Comparison of ENCODE assay signal across 15 mouse cellular contexts in genomic region chr1:181049328-181049842, GRCm38 (mm10). TPM values are rescaled to one million over a fixed set of nuclear protein-coding genes. Genes with fewer than 3 reads are reported as not detected.
A peak's percentile ranks its signal among the peaks of the same experiment; 100 is the strongest.
DNase-seq lines count a peak whose midpoint lies in the region; ATAC-seq and TF ChIP-seq lines count a peak whose summit lies in the region.
"Had no signal": no experiment of that assay in that cellular context is flagged by ENCODE, and none has a peak within 500 bp of the region (broad histone marks: within the 10 kb centered on the region; RNA-seq: fewer than 3 reads in every experiment).

No protein-coding gene starts in this region.

- H3K9ac ChIP-seq in hindbrain, postnatal 0 days (replicated peaks; ENCODE audit: low read length) = no peak overlapping the region
- H3K9ac ChIP-seq in hindbrain, embryonic 13.5 days = no peak overlapping the region
- H3K9ac ChIP-seq in midbrain, embryonic 14.5 days (replicated peaks; ENCODE audit: low read length) = no peak overlapping the region
- no peak overlapping the region for H3K9ac ChIP-seq in forebrain, embryonic 13.5 days

- peak; percentile 14 for DNase-seq in hindbrain, postnatal 0 days (ENCODE audit: low spot score)
- peak; percentile 9 for DNase-seq in midbrain, embryonic 14.5 days
- no peak for DNase-seq in midbrain, embryonic 10.5 days (ENCODE audit: low spot score)
- peak; percentile 42 for DNase-seq in NIH3T3 (ENCODE audit: low read depth)
- DNase-seq in mesoderm, embryonic 11.5 days (ENCODE audit: low read depth, low spot score) = peak; percentile 13

- TF ChIP-seq CTCF in hindbrain, postnatal 0 days (IDR thresholded peaks at IDR 0.05; ENCODE audit: low read depth) = peak; percentile 45

- H3K36me3 ChIP-seq in hindbrain, postnatal 0 days (ENCODE audit: insufficient read depth, low read length) = no peaks in the 10 kb centered on the region
- no peaks in the 10 kb centered on the region for H3K36me3 ChIP-seq in hindbrain, embryonic 13.5 days
- H3K36me3 ChIP-seq in midbrain, embryonic 14.5 days (ENCODE audit: control insufficient read depth, insufficient read depth, low read length) = no peaks in the 10 kb centered on the region
- H3K36me3 ChIP-seq in midbrain, embryonic 10.5 days = no peaks in the 10 kb centered on the region
- H3K36me3 ChIP-seq in forebrain, embryonic 13.5 days (ENCODE audit: poor library complexity, severe bottlenecking) = no peaks in the 10 kb centered on the region

- no peak overlapping the region for H3K27ac ChIP-seq in hindbrain, postnatal 0 days
- H3K27ac ChIP-seq in hindbrain, embryonic 13.5 days = no peak overlapping the region
- no peak overlapping the region for H3K27ac ChIP-seq in midbrain, embryonic 14.5 days (replicated peaks; ENCODE audit: low read depth, low read length)
- no peak overlapping the region for H3K27ac ChIP-seq in midbrain, embryonic 10.5 days (replicated peaks)
- H3K27ac ChIP-seq in forebrain, embryonic 13.5 days = no peak overlapping the region

- H3K9me3 ChIP-seq in hindbrain, postnatal 0 days (ENCODE audit: low read length) = no peaks in the 10 kb centered on the region
- no peaks in the 10 kb centered on the region for H3K9me3 ChIP-seq in hindbrain, embryonic 13.5 days
- H3K9me3 ChIP-seq in midbrain, embryonic 14.5 days (ENCODE audit: control insufficient read depth, low read length) = no peaks in the 10 kb centered on the region
- H3K9me3 ChIP-seq in midbrain, embryonic 10.5 days (replicated peaks) = no peaks in the 10 kb centered on the region
- no peaks in the 10 kb centered on the region for H3K9me3 ChIP-seq in forebrain, embryonic 13.5 days (replicated peaks)

- no peaks in the 10 kb centered on the region for H3K4me1 ChIP-seq in hindbrain, postnatal 0 days (ENCODE audit: insufficient read depth, low read length)
- no peaks in the 10 kb centered on the region for H3K4me1 ChIP-seq in hindbrain, embryonic 13.5 days (replicated peaks)
- H3K4me1 ChIP-seq in midbrain, embryonic 14.5 days (ENCODE audit: control insufficient read depth, insufficient read depth, low read length) = no peaks in the 10 kb centered on the region
- H3K4me1 ChIP-seq in midbrain, embryonic 10.5 days = no peaks in the 10 kb centered on the region
- H3K4me1 ChIP-seq in forebrain, embryonic 13.5 days = no peaks in the 10 kb centered on the region

- H3K4me3 ChIP-seq in hindbrain, postnatal 0 days (ENCODE audit: low read length) = no peak overlapping the region
- no peak overlapping the region for H3K4me3 ChIP-seq in hindbrain, embryonic 13.5 days
- no peak overlapping the region for H3K4me3 ChIP-seq in midbrain, embryonic 14.5 days (replicated peaks; ENCODE audit: low read depth, low read length)
- H3K4me3 ChIP-seq in midbrain, embryonic 10.5 days = no peak overlapping the region
- no peak overlapping the region for H3K4me3 ChIP-seq in forebrain, embryonic 13.5 days

- H3K27me3 ChIP-seq in hindbrain, postnatal 0 days (ENCODE audit: insufficient read depth, low read length) = no peaks in the 10 kb centered on the region
- H3K27me3 ChIP-seq in hindbrain, embryonic 13.5 days = no peaks in the 10 kb centered on the region
- H3K27me3 ChIP-seq in midbrain, embryonic 14.5 days (ENCODE audit: control insufficient read depth, insufficient read depth, low read length) = no peaks in the 10 kb centered on the region
- H3K27me3 ChIP-seq in midbrain, embryonic 10.5 days (ENCODE audit: low read depth, poor library complexity, severe bottlenecking) = no peaks in the 10 kb centered on the region
- no peaks in the 10 kb centered on the region for H3K27me3 ChIP-seq in forebrain, embryonic 13.5 days

- no peak overlapping the region for H3K4me2 ChIP-seq in hindbrain, postnatal 0 days (ENCODE audit: low read depth, low read length)
- H3K4me2 ChIP-seq in hindbrain, embryonic 13.5 days = no peak overlapping the region
- H3K4me2 ChIP-seq in midbrain, embryonic 14.5 days (ENCODE audit: low read length) = no peak overlapping the region
- no peak overlapping the region for H3K4me2 ChIP-seq in forebrain, embryonic 13.5 days

- ATAC-seq in hindbrain, postnatal 0 days = no peak
- ATAC-seq in hindbrain, embryonic 13.5 days (ENCODE audit: low FRiP score) = no peak
- ATAC-seq in midbrain, embryonic 14.5 days (ENCODE audit: low FRiP score, low TSS enrichment) = no peak
- no peak for ATAC-seq in forebrain, embryonic 13.5 days
- no peak for ATAC-seq in erythroblast, adult 5-6 weeks (replicated peaks; ENCODE audit: low FRiP score, poor library complexity, severe bottlenecking)
- ATAC-seq: activated CD4-positive, CD25-positive, alpha-beta regulatory T cell, adult 4 months; inflammation-experienced regulatory T-cells, adult 6 months had no signal

RNA-seq across cellular contexts. Expression of gene 9130409I23Rik, which starts 1.7 kb away (rescaled TPM):
- not detected in 2 replicates for total RNA-seq in hindbrain, postnatal 0 days (2014; rRNA removed)
- not detected in 2 replicates for polyA plus RNA-seq in hindbrain, postnatal 0 days (2015; fragmentation: Nextera tagmentation; extraction: Ambion mirVana)
- polyA plus RNA-seq in hindbrain, embryonic 13.5 days (2015; fragmentation: Nextera tagmentation; extraction: Ambion mirVana) = 0.08 and 0.13 TPM in 2 replicates
- not detected in 2 replicates for polyA plus RNA-seq in midbrain, embryonic 14.5 days (2014; fragmentation: Nextera tagmentation; extraction: Ambion mirVana)
- polyA plus RNA-seq in midbrain, embryonic 10.5 days (2016; fragmentation: Nextera tagmentation; extraction: Ambion mirVana) = not detected in 2 replicates
- 0.11 TPM in 1 of 2 replicates, not detected in the other for polyA plus RNA-seq in forebrain, embryonic 13.5 days (2015; fragmentation: Nextera tagmentation; extraction: Ambion mirVana)
- not detected in 2 replicates for total RNA-seq in erythroblast, adult 5-6 weeks (2015; ENCODE audit: low replicate concordance)
- not detected in 2 replicates for total RNA-seq in erythroblast, adult 5-6 weeks (2017; ENCODE audit: low replicate concordance)
- total RNA-seq: granulocyte monocyte progenitor cell, adult 5-6 weeks; layer of hippocampus, adult 18-20 months; left cerebral cortex, postnatal 14 days; megakaryocyte, adult 5-6 weeks had no signal
- polyA plus RNA-seq: frontal cortex, adult 2 months; inflammation-experienced regulatory T-cells, adult 6 months had no signal

RNA-seq across cellular contexts. Expression of gene Ephx1, which starts 28.7 kb away (rescaled TPM):
- total RNA-seq in hindbrain, postnatal 0 days (2014; rRNA removed) = 8.9 and 15.2 TPM in 2 replicates
- 13.3 and 15.8 TPM in 2 replicates for polyA plus RNA-seq in hindbrain, postnatal 0 days (2015; fragmentation: Nextera tagmentation; extraction: Ambion mirVana)
- polyA plus RNA-seq in hindbrain, embryonic 13.5 days (2015; fragmentation: Nextera tagmentation; extraction: Ambion mirVana) = 3.3 and 4.8 TPM in 2 replicates
- 2.7 and 3.2 TPM in 2 replicates for polyA plus RNA-seq in midbrain, embryonic 14.5 days (2014; fragmentation: Nextera tagmentation; extraction: Ambion mirVana)
- 0.86 and 0.94 TPM in 2 replicates for polyA plus RNA-seq in midbrain, embryonic 10.5 days (2016; fragmentation: Nextera tagmentation; extraction: Ambion mirVana)
- 1.3 and 1.7 TPM in 2 replicates for polyA plus RNA-seq in forebrain, embryonic 13.5 days (2015; fragmentation: Nextera tagmentation; extraction: Ambion mirVana)
- total RNA-seq in erythroblast, adult 5-6 weeks (2015; ENCODE audit: low replicate concordance) = 6.1 and 12.5 TPM in 2 replicates
- total RNA-seq in erythroblast, adult 5-6 weeks (2017; ENCODE audit: low replicate concordance) = 3.3 TPM in 1 of 2 replicates, not detected in the other
